Mouse (Mus musculus): ENCODE measurements around the gene Spata31d1d. TPM values are rescaled to one million over a fixed set of nuclear protein-coding genes. Genes with fewer than 3 reads are reported as not detected.
A peak's percentile ranks its signal among the peaks of the same experiment; 100 is the strongest.

The Spata31d1d gene
- polyA plus RNA-seq, 2 experiments = 0.03 TPM; not detected in 1

DNA sequence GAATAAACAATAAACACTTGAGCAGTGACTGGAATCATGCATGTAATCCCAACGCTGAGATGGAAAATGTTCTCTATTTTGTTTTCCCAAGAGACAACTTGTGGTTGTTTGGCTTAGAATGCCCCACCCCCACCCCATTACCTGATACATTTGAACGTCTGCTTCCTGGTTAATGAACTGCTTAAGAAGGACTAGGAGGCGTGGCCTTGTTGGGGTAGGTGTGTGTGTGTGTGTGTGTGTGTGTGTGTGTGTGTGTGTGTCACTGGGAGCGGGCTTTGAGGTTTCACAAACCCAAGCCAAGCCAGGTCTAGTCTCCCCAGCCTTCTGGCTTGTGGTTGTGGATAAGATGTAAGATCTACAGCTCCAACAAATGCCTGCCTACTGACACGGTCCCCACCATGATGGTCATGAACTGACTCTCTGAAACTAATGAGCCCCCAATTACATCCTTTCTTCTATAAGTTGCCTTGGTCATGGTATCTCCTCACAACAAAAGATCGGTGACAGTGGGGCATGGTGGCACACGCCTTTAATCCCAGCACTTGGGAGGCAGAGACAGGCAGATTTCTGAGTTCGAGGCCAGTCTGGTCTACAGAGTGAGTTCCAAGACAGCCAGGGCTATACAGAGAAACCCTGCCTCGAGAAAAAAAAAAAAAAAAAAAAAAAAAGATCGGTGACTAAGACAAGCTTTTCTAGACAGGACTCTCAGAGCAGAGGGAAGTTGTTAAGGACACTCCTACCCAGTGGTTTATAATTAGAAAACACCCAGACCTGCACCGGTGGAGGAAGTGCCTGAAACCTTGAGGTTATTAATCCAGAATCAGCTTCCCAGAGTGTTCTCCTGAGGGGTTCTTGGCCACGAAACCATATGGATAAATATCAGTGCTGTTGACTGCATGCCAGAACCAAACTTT, 55.0 kb downstream of the Spata31d1d start:
- H3K4me2 ChIP-seq (replicated peaks; ENCODE audit: low read depth, low read length, severe bottlenecking) = 0 out of 2 replicates have a peak overlapping the region, but pooled peaks have one; percentile 51
- peaks cover 10% of the 10 kb centered on the region for H3K4me1 ChIP-seq (ENCODE audit: control insufficient read depth, insufficient read depth, low read length)
- 69% methylated on average over 12 of the region's 12 CpGs for WGBS
- no peaks in the 10 kb centered on the region for H3K27me3 ChIP-seq (ENCODE audit: control insufficient read depth, insufficient read depth, low read length)
- DNase-seq (ENCODE audit: low spot score) (no peak), ATAC-seq (ENCODE audit: low FRiP score, low read depth) (no peak)
- H3K36me3 ChIP-seq (ENCODE audit: control insufficient read depth, insufficient read depth, low read length) = no peaks in the 10 kb centered on the region
- H3K4me3 ChIP-seq (replicated peaks; ENCODE audit: low read length) = no peak overlapping the region
- H3K9ac ChIP-seq (ENCODE audit: low read depth, low read length, severe bottlenecking) = no peak overlapping the region
- TF ChIP-seq POLR2A (IDR thresholded peaks at IDR 0.05; ENCODE audit: borderline replicate concordance, extremely low read depth, insufficient read depth, insufficient read length) = no peak
- H3K27ac ChIP-seq (replicated peaks; ENCODE audit: low read depth, low read length) = no peak overlapping the region
- H3K9me3 ChIP-seq (ENCODE audit: control insufficient read depth, low read length) = no peaks in the 10 kb centered on the region

Other genes with a start within 250 kb of the Spata31d1d start
- gene Agtpbp1, start 146.5 kb downstream of the Spata31d1d start, polyA plus RNA-seq (2012; rRNA removed) = 13.7 and 13.9 TPM in 2 replicates
- 16.5 and 16.8 TPM in 2 replicates for gene Agtpbp1, start 146.5 kb downstream of the Spata31d1d start, polyA plus RNA-seq (2014; fragmentation: Nextera tagmentation; extraction: Ambion mirVana)
- gene Naa35, start 146.5 kb downstream of the Spata31d1d start, polyA plus RNA-seq (2012; rRNA removed) = 68.5 and 78.2 TPM in 2 replicates
- 88.8 and 91.6 TPM in 2 replicates for gene Naa35, start 146.5 kb downstream of the Spata31d1d start, polyA plus RNA-seq (2014; fragmentation: Nextera tagmentation; extraction: Ambion mirVana)
- gene Golm1, start 55.9 kb downstream of the Spata31d1d start, polyA plus RNA-seq (2012; rRNA removed) = 22.4 and 27.8 TPM in 2 replicates
- 43.2 and 45.8 TPM in 2 replicates for gene Golm1, start 55.9 kb downstream of the Spata31d1d start, polyA plus RNA-seq (2014; fragmentation: Nextera tagmentation; extraction: Ambion mirVana)
- gene 4921517D22Rik, start 37.6 kb downstream of the Spata31d1d start, polyA plus RNA-seq (2012; rRNA removed) = 0.12 TPM in 1 of 2 replicates, not detected in the other
- gene 4921517D22Rik, start 37.6 kb downstream of the Spata31d1d start, polyA plus RNA-seq (2014; fragmentation: Nextera tagmentation; extraction: Ambion mirVana) = not detected in 2 replicates
- gene Spata31d1a, start 21.4 kb downstream of the Spata31d1d start, polyA plus RNA-seq (2012; rRNA removed) = 0.01 TPM in 2 replicates
- gene Spata31d1a, start 21.4 kb downstream of the Spata31d1d start, polyA plus RNA-seq (2014; fragmentation: Nextera tagmentation; extraction: Ambion mirVana) = 0.06 TPM in 1 of 2 replicates, not detected in the other
- 0.04 TPM in 2 replicates for gene Spata31d1b, start 19.5 kb downstream of the Spata31d1d start, polyA plus RNA-seq (2012; rRNA removed)
- gene Spata31d1b, start 19.5 kb downstream of the Spata31d1d start, polyA plus RNA-seq (2014; fragmentation: Nextera tagmentation; extraction: Ambion mirVana) = 0.08 TPM in 1 of 2 replicates, not detected in the other
- gene 1700014D04Rik, start 15.0 kb upstream of the Spata31d1d start, polyA plus RNA-seq (2012; rRNA removed) = 0.05 TPM in 1 of 2 replicates, not detected in the other
- gene 1700014D04Rik, start 15.0 kb upstream of the Spata31d1d start, polyA plus RNA-seq (2014; fragmentation: Nextera tagmentation; extraction: Ambion mirVana) = not detected in 2 replicates
- 94.7 and 108 TPM in 2 replicates for gene Isca1, start 38.1 kb upstream of the Spata31d1d start, polyA plus RNA-seq (2012; rRNA removed)
- 126 and 132 TPM in 2 replicates for gene Isca1, start 38.1 kb upstream of the Spata31d1d start, polyA plus RNA-seq (2014; fragmentation: Nextera tagmentation; extraction: Ambion mirVana)
- not detected in 2 replicates for gene Gm49354, start 50.5 kb upstream of the Spata31d1d start, polyA plus RNA-seq (2012; rRNA removed)
- not detected in 2 replicates for gene Gm49354, start 50.5 kb upstream of the Spata31d1d start, polyA plus RNA-seq (2014; fragmentation: Nextera tagmentation; extraction: Ambion mirVana)
- gene Tut7, start 91.4 kb upstream of the Spata31d1d start, polyA plus RNA-seq (2012; rRNA removed) = 32.5 and 39.9 TPM in 2 replicates
- gene Tut7, start 91.4 kb upstream of the Spata31d1d start, polyA plus RNA-seq (2014; fragmentation: Nextera tagmentation; extraction: Ambion mirVana) = 45.9 and 51.1 TPM in 2 replicates

All from limb, embryonic 14.5 days (tissue).